Mouse (Mus musculus) CH12.LX (cell line): ENCODE measurements around the gene Luzp1. TPM values are rescaled to one million over a fixed set of nuclear protein-coding genes. Genes with fewer than 3 reads are reported as not detected.

Experiments
- DNase-seq: peaks from one replicate; pipeline ENCODE4 v3.0.0-alpha.2; 2013; ENCODE audit errors: extremely low read depth
- H3K27ac ChIP-seq: 2 replicates; pipeline ENCODE4 v1.5.1; 2012; ENCODE audit warnings: low read depth, mild to moderate bottlenecking, control low read depth, moderate library complexity; ENCODE audit not compliant: insufficient read depth
- H3K27me3 ChIP-seq: replicated peaks from 2 replicates; pipeline ENCODE3; 2012; ENCODE audit warnings: inconsistent platforms
- H3K36me3 ChIP-seq, 2 experiments: replicated peaks in 1 of 2; 2 replicates each; pipeline versions ENCODE3 to v1.6.1; 2012; ENCODE audit warnings: inconsistent platforms in 1 of 2, low read length in 1 of 2, mild to moderate bottlenecking in 1 of 2, mixed read lengths in 1 of 2, moderate library complexity in 1 of 2; ENCODE audit not compliant: control insufficient read depth in 1 of 2, insufficient read depth in 1 of 2
- H3K4me1 ChIP-seq, 2 experiments: 2 replicates each; pipeline ENCODE4 v1.6.1; 2012; ENCODE audit warnings: inconsistent platforms in 1 of 2, moderate library complexity in 1 of 2; ENCODE audit not compliant: insufficient read depth in 2 of 2, control insufficient read depth in 1 of 2
- H3K4me2 ChIP-seq: 2 replicates; pipeline ENCODE4 v1.6.1; 2012; ENCODE audit warnings: low read depth, mild to moderate bottlenecking, control low read depth; ENCODE audit not compliant: poor library complexity, insufficient read depth, severe bottlenecking
- H3K4me3 ChIP-seq, 3 experiments: fragments of 150-350 bp in 1 of 3; sonication (generic) in 1 of 3; replicated peaks in 1 of 3; 2 replicates each; pipeline versions ENCODE3 to v1.5.1; 2011 to 2012; ENCODE audit warnings: low read depth in 2 of 3, low read length in 2 of 3, mild to moderate bottlenecking in 2 of 3, moderate library complexity in 2 of 3, control low read depth in 1 of 3, improper control_type of control experiment in 1 of 3, inconsistent platforms in 1 of 3, mixed read lengths in 1 of 3; ENCODE audit not compliant: poor library complexity in 1 of 3
- H3K79me2 ChIP-seq: replicated peaks from 2 replicates; pipeline ENCODE4 v1.6.1; 2012; ENCODE audit warnings: mild to moderate bottlenecking, moderate library complexity; ENCODE audit not compliant: control insufficient read depth, poor library complexity, insufficient read depth, severe bottlenecking; ENCODE audit errors: extremely low read depth
- H3K9ac ChIP-seq: 2 replicates; pipeline ENCODE4 v1.6.1; 2012; ENCODE audit warnings: low read depth, mild to moderate bottlenecking, control low read depth, moderate library complexity; ENCODE audit not compliant: insufficient read depth
- H3K9me3 ChIP-seq: replicated peaks from 2 replicates; pipeline ENCODE3; 2012; ENCODE audit warnings: low read length, inconsistent platforms, mixed read lengths
- BHLHE40 ChIP-seq: IDR thresholded peaks from 2 replicates; pipeline ENCODE4 v1.6.1; 2011; ENCODE audit warnings: mild to moderate bottlenecking, low read depth, low read length, improper control_type of control experiment
- CHD1 ChIP-seq: IDR thresholded peaks from 2 replicates; pipeline ENCODE4 v1.6.1; 2012; ENCODE audit warnings: low read depth, low read length, improper control_type of control experiment, inconsistent platforms
- ELF1 ChIP-seq: IDR thresholded peaks from 2 replicates; pipeline ENCODE4 v1.6.1; 2014; ENCODE audit warnings: low read depth, mild to moderate bottlenecking, inconsistent platforms, low read length, improper control_type of control experiment
- ETS1 ChIP-seq: conservative IDR thresholded peaks from 2 replicates; pipeline ENCODE4 v1.6.1; 2012; ENCODE audit warnings: low read depth, mild to moderate bottlenecking, inconsistent platforms, low read length, improper control_type of control experiment, moderate library complexity
- GABPA ChIP-seq: IDR thresholded peaks from 2 replicates; pipeline ENCODE4 v1.6.1; 2012; ENCODE audit warnings: low read depth, low read length, improper control_type of control experiment, inconsistent platforms; ENCODE audit not compliant: insufficient replicate concordance
- HCFC1 ChIP-seq: IDR thresholded peaks from 2 replicates; pipeline ENCODE4 v1.6.1; 2012; ENCODE audit warnings: low read depth, mild to moderate bottlenecking, inconsistent platforms, low read length, improper control_type of control experiment
- IRF4 ChIP-seq: IDR thresholded peaks from 2 replicates; pipeline ENCODE4 v1.6.1; 2014; ENCODE audit warnings: low read depth, mild to moderate bottlenecking, inconsistent platforms, low read length, improper control_type of control experiment
- JUN ChIP-seq: IDR thresholded peaks from 2 replicates; pipeline ENCODE4 v1.6.1; 2011; ENCODE audit warnings: low read depth, mild to moderate bottlenecking, low read length, improper control_type of control experiment, moderate library complexity; ENCODE audit not compliant: insufficient read depth
- KAT2A ChIP-seq: IDR thresholded peaks from 2 replicates; pipeline ENCODE4 v1.6.1; 2012; ENCODE audit warnings: low read length, improper control_type of control experiment, inconsistent platforms; ENCODE audit not compliant: insufficient replicate concordance
- MAFK ChIP-seq: IDR thresholded peaks from 2 replicates; pipeline ENCODE4 v1.6.1; 2011; ENCODE audit warnings: low read length, improper control_type of control experiment; ENCODE audit not compliant: insufficient replicate concordance
- MAZ ChIP-seq: IDR thresholded peaks from 2 replicates; pipeline ENCODE4 v1.6.1; 2012; ENCODE audit warnings: low read depth, mild to moderate bottlenecking, inconsistent platforms, low read length, improper control_type of control experiment, moderate library complexity
- MXI1 ChIP-seq: IDR thresholded peaks from 2 replicates; pipeline ENCODE4 v1.6.1; 2011; ENCODE audit warnings: mild to moderate bottlenecking, low read depth, low read length, improper control_type of control experiment
- PAX5 ChIP-seq: IDR thresholded peaks from 2 replicates; pipeline ENCODE4 v1.6.1; 2012; ENCODE audit warnings: low read length, inconsistent platforms, mixed read lengths
- POLR2A ChIP-seq: IDR thresholded peaks from 2 replicates; pipeline ENCODE4 v1.6.1; 2011; ENCODE audit warnings: low read depth, mild to moderate bottlenecking, improper control_type of control experiment, low read length
- POLR2AphosphoS2 ChIP-seq: IDR thresholded peaks from 2 replicates; pipeline ENCODE4 v1.6.1; 2011; ENCODE audit warnings: low read depth, low read length, improper control_type of control experiment
- RAD21 ChIP-seq: IDR thresholded peaks from 2 replicates; pipeline ENCODE4 v1.6.1; 2011; ENCODE audit warnings: low read depth, mild to moderate bottlenecking, low read length, improper control_type of control experiment, moderate library complexity
- SMC3 ChIP-seq: IDR thresholded peaks from 2 replicates; pipeline ENCODE4 v1.6.1; 2011; ENCODE audit warnings: low read depth, low read length, improper control_type of control experiment
- UBTF ChIP-seq: IDR thresholded peaks from 2 replicates; pipeline ENCODE4 v1.6.1; 2012; ENCODE audit warnings: low read depth, mild to moderate bottlenecking, inconsistent platforms, low read length, improper control_type of control experiment, moderate library complexity
- ZKSCAN1 ChIP-seq: IDR thresholded peaks from 2 replicates; pipeline ENCODE4 v1.6.1; 2012; ENCODE audit warnings: low read depth, inconsistent platforms, low read length, improper control_type of control experiment, borderline replicate concordance
- dilution Hi-C: fragments of 300-500 bp; cut with MboI; formaldehyde crosslinking; loops from 2 replicates; pipeline ENCODE4 v1.14.3; 2020; ENCODE audit warnings: low sequenced_read_pairs; ENCODE audit not compliant: extremely low pct_unique_long_range_greater_than_20kb, extremely low pct_ligation_motif_present
- in situ Hi-C: fragments of 300-500 bp; cut with MboI; formaldehyde crosslinking; loops from 3 replicates; pipeline ENCODE4 v1.14.3; 2019; ENCODE audit warnings: low sequenced_read_pairs, low pct_ligation_motif_present, low pct_unique_long_range_greater_than_20kb, mixed read lengths
- polyA plus RNA-seq: library from polyadenylated mRNA; unstranded; fragments of >175 nt; gene quantifications from 2 replicates; pipeline ENCODE4 v1.2.1, GENCODE M21; 2012; ENCODE audit warnings: low read depth; ENCODE audit not compliant: insufficient read length
- total RNA-seq, 2 experiments: library from RNA; depleted of rRNA; stranded (reverse); fragments of 300-350 nt in 1 of 2; fragments of >200 nt in 1 of 2; gene quantifications; 2 replicates each; pipeline ENCODE4 v1.2.3; 2012 to 2014

Gene Luzp1
- total and polyA plus RNA-seq, 3 experiments = 5.0 to 7.0 (median 6.1) TPM

- Histone ChIP-seq H3K4me1 (peaks cover 0 to 5% of the 10 kb centered on the region in 2 experiments; a peak in 2 of 4 replicates), H3K79me2 (no peaks in the 10 kb centered on the region), H3K9me3 (no peaks in the 10 kb centered on the region), H3K4me2 (no peak overlapping the region), H3K27ac (no peak overlapping the region), H3K9ac (no peak overlapping the region), H3K36me3 (no peaks in the 10 kb centered on the region), H3K27me3 (no peaks in the 10 kb centered on the region), H3K4me3 (no peak overlapping the region)
- in situ Hi-C loops = loop anchor here (10.0 kb wide), 1 partner anchor 48 kb away; no protein-coding TSS in a partner anchor
- dilution Hi-C loops = no loop called here
- TF ChIP-seq SMC3 (no peak), MXI1 (no peak), POLR2A (no peak), KAT2A (no peak), JUN (no peak), ETS1 (no peak), PAX5 (no peak), IRF4 (no peak), HCFC1 (no peak), ZKSCAN1 (no peak)
- TF ChIP-seq, all 38 proteins: peak for 0
- no peak for DNase-seq
Observed at GRCm38 (mm10) chr4:136456516-136457218, 12.9 kb upstream of the Luzp1 start.

DNA sequence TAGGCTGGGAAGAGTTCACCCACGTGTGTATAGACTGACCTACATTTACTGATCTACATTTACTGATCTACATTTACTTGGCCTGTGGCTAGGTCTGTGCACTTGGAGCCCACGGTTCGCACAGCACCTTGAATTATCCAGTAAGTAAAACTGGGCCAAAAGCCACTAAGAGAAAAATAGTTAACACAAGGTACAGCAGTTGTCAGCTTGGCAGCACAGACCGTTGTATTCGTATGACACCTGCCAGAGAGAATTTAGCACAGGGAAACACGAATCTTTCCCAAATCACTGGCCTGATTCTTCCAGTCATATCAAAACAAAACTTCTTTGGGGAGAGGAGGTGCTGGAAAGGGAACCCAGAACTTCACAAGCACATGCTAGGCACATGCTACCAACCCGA is 11.3 kb upstream of the Luzp1 start:
- H3K79me2 ChIP-seq = no peaks in the 10 kb centered on the region
- no peaks in the 10 kb centered on the region for H3K9me3 ChIP-seq
- H3K27me3 ChIP-seq = no peaks in the 10 kb centered on the region
- no peak overlapping the region for H3K27ac ChIP-seq
- in situ Hi-C loops = loop anchor here (10.0 kb wide), 1 partner anchor 47 kb away; no protein-coding TSS in a partner anchor
- H3K36me3 ChIP-seq = no peaks in the 10 kb centered on the region
- no peak overlapping the region for H3K4me3 ChIP-seq
- no peak overlapping the region for H3K9ac ChIP-seq
- DNase-seq = no peak
- dilution Hi-C loops = no loop called here
- TF ChIP-seq UBTF (no peak), MAFK (no peak), JUN (no peak), CHD1 (no peak), KAT2A (no peak), HCFC1 (no peak), GABPA (no peak), BHLHE40 (no peak), POLR2AphosphoS2 (no peak), ELF1 (no peak), MAZ (no peak), RAD21 (no peak)
- no peak overlapping the region for H3K4me2 ChIP-seq
- peaks cover 0 to 5% of the 10 kb centered on the region in 2 experiments; a peak in 2 of 4 replicates for H3K4me1 ChIP-seq
